Mouse (Mus musculus) heart, embryonic 11.5 days (tissue): Measurements from ENCODE around the gene Col1a1. TPM values are rescaled to one million over a fixed set of nuclear protein-coding genes. Genes with fewer than 3 reads are reported as not detected.

Source experiments
- ATAC-seq: fragments of 200-750 bp; cut with Nextera tagmentation; replicated peaks from 2 replicates; pipeline ENCODE4 v1.8.0; 2017; ENCODE audit warnings: moderate library complexity; ENCODE audit not compliant: insufficient number of reproducible peaks, low FRiP score, low TSS enrichment
- H3K27ac ChIP-seq: fragments of 300-500 bp; sonication (generic); 2 replicates; pipeline ENCODE4 v1.5.1; 2014; ENCODE audit warnings: mild to moderate bottlenecking, low read depth, low read length
- H3K27me3 ChIP-seq: fragments of 300-500 bp; sonication (generic); 2 replicates; pipeline ENCODE4 v1.6.1; 2014; ENCODE audit warnings: mild to moderate bottlenecking, low read length, mixed read lengths; ENCODE audit not compliant: control insufficient read depth, insufficient read depth
- H3K36me3 ChIP-seq: fragments of 300-500 bp; sonication (generic); 2 replicates; pipeline ENCODE4 v1.6.1; 2014; ENCODE audit warnings: mild to moderate bottlenecking, low read length, moderate library complexity, mixed read lengths; ENCODE audit not compliant: control insufficient read depth, insufficient read depth
- H3K4me1 ChIP-seq: fragments of 300-500 bp; sonication (generic); 2 replicates; pipeline ENCODE4 v1.6.1; 2014; ENCODE audit warnings: low read length; ENCODE audit not compliant: control insufficient read depth, insufficient read depth
- H3K4me2 ChIP-seq: fragments of 300-500 bp; sonication (generic); 2 replicates; pipeline ENCODE4 v1.6.1; 2014; ENCODE audit warnings: mild to moderate bottlenecking, moderate library complexity
- H3K4me3 ChIP-seq: fragments of 300-500 bp; sonication (generic); 2 replicates; pipeline ENCODE4 v1.5.1; 2014; ENCODE audit warnings: low read depth, low read length
- H3K9ac ChIP-seq: fragments of 300-500 bp; sonication (generic); 2 replicates; pipeline ENCODE4 v1.6.1; 2014; ENCODE audit warnings: mild to moderate bottlenecking, low read depth, low read length, moderate library complexity
- H3K9me3 ChIP-seq: fragments of 300-500 bp; sonication (generic); replicated peaks from 2 replicates; pipeline ENCODE4 v1.6.1; 2016; ENCODE audit warnings: low read length; ENCODE audit not compliant: control insufficient read depth
- WGBS: fragments of 180-500 bp; shearing (Covaris S2); extraction: QIAGEN DNeasy Blood & Tissue Kit; methylation state at CpG from one replicate; pipeline ENCODE4 v1.1.7; 2014; ENCODE audit not compliant: insufficient replicate concordance; 5-methylcytosine and 5-hydroxymethylcytosine counted together
- polyA plus RNA-seq: library from polyadenylated mRNA; unstranded; fragments of >200 nt; fragmentation: Nextera tagmentation; extraction: Ambion mirVana; gene quantifications from 2 replicates; pipeline ENCODE4 v1.2.1, GENCODE M21; 2014

The Col1a1 gene
- polyA plus RNA-seq, 1 experiment from 2014 or later = 129 TPM

DNA sequence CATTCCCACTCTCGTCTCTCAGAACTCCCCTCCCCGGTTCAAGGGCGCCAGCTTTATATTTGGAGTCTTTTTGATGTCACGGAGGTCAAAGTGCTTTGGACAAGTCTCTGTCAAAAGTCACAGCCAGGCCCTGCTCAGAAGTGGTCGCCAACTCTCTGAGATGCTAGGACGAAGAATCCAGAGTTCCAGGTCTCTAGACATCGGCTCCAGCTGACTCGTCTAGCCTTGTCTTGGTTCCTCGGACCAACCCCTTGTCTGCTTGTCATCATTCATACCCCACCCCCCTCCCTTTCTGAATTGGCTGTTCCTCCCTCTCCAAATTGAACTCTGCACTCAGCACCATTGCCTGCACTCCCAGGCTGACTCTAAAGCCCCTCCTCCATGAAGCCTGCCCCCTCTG is 6.4 kb upstream of the Col1a1 start:
- peaks cover 46% of the 10 kb centered on the region for H3K4me1 ChIP-seq
- H3K9me3 ChIP-seq = no peaks in the 10 kb centered on the region
- peak overlapping the region; percentile 73 for H3K27ac ChIP-seq
- H3K4me2 ChIP-seq = no peak overlapping the region
- H3K9ac ChIP-seq = no peak overlapping the region; the same call in 1 of the 2 replicates
- no peak for ATAC-seq
- peaks cover 12% of the 10 kb centered on the region for H3K27me3 ChIP-seq
- H3K4me3 ChIP-seq = no peak overlapping the region
- no peaks in the 10 kb centered on the region for H3K36me3 ChIP-seq
- WGBS = 25% methylated on average over 9 of the region's 9 CpGs

- H3K4me2 ChIP-seq = no peak overlapping the region
These were observed 5.9 kb upstream of the Col1a1 start for GRCm38 (mm10) chr11:94930151-94930550.

DNA sequence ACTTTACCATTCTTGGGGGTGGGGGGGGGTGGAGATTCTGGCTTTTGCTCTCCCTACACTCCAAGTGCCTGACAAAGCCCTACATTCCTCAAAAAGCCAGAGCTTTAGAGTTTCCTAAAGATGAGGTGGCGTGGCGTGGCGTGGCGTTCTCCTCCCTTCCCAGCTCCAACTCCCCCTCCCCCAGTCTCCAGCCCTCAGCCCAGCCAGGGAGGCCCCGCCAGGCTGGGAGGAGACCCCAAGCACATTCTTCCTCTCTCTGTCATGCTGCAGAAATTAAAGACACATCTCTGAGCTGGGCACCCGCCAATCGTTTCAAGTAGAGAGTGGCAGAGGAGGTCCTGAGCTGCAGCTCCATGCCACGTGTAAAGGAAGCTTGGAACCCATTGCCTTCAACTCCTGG is 2.4 kb upstream of the Col1a1 start:
- H3K4me1 ChIP-seq = peaks cover 40% of the 10 kb centered on the region
- no peak for ATAC-seq

More at GRCm38 (mm10) chr11:94930151-94930550, 5.9 kb upstream of the Col1a1 start:
- Histone ChIP-seq H3K4me3 (no peak overlapping the region), H3K36me3 (no peaks in the 10 kb centered on the region), H3K9ac (peak overlapping the region; percentile 3; the same call in 1 of the 2 replicates), H3K4me1 (peaks cover 46% of the 10 kb centered on the region), H3K27ac (no peak overlapping the region), H3K27me3 (peaks cover 17% of the 10 kb centered on the region), H3K9me3 (no peaks in the 10 kb centered on the region)
- no peak for ATAC-seq
- 38% methylated on average over 4 of the region's 4 CpGs for WGBS

GRCm38 (mm10) chr11:94934526-94934925 is 1.5 kb upstream of the Col1a1 start:
- Histone ChIP-seq H3K27ac (no peak overlapping the region), H3K36me3 (no peaks in the 10 kb centered on the region), H3K4me1 (peaks cover 31% of the 10 kb centered on the region), H3K9me3 (no peaks in the 10 kb centered on the region), H3K27me3 (peaks cover 36% of the 10 kb centered on the region), H3K4me2 (no peak overlapping the region), H3K9ac (no peak overlapping the region), H3K4me3 (no peak overlapping the region)
- ATAC-seq = no peak
- WGBS = 41% methylated on average over 11 of the region's 11 CpGs

More for the DNA sequence above, 2.4 kb upstream of the Col1a1 start:
- no peaks in the 10 kb centered on the region for H3K9me3 ChIP-seq
- no peak overlapping the region for H3K4me3 ChIP-seq
- peak overlapping the region; percentile 11; the same call in 1 of the 2 replicates for H3K4me2 ChIP-seq
- H3K27ac ChIP-seq = peak overlapping the region; percentile 66
- peaks cover 36% of the 10 kb centered on the region for H3K27me3 ChIP-seq
- WGBS = 9% methylated on average over 8 of the region's 8 CpGs
- H3K36me3 ChIP-seq = no peaks in the 10 kb centered on the region
- H3K9ac ChIP-seq = 0 out of 2 replicates have a peak overlapping the region, but pooled peaks have one; percentile 10

DNA sequence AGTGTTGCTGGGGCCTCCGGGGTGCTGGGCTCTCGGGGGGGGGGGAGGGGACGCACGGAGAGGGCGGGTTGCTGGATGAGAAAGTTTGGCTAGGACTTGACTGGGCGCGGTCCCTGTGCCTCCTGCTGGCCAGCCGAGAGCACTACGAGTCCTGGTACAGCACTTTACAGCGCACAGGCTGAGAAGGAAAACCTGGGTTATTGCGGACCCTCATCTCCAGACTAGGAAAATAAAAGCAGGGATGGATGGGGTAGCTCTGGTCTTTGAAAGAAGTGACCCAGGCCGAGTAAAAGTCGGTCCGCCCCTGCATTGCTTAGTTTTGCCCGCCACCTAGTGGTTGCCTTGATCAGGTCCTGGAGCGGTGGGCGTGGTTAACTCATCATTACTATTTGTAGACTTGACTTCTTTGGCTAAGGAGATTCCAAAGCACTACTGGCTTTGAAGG is 849 bp downstream of the Col1a1 start:
- H3K27ac ChIP-seq = peak overlapping the region; percentile 6; the same call in 1 of the 2 replicates
- H3K4me1 ChIP-seq = peaks cover 20% of the 10 kb centered on the region
- peaks cover 39% of the 10 kb centered on the region for H3K27me3 ChIP-seq
- H3K36me3 ChIP-seq = no peaks in the 10 kb centered on the region
- peak overlapping the region; percentile 77 for H3K4me2 ChIP-seq
- H3K4me3 ChIP-seq = peak overlapping the region; percentile 42
- H3K9ac ChIP-seq = peak overlapping the region; percentile 3
- H3K9me3 ChIP-seq = no peaks in the 10 kb centered on the region
- ATAC-seq = peak; percentile 53
- 0% methylated on average over 15 of the region's 17 CpGs for WGBS

- H3K36me3 ChIP-seq = no peaks in the 10 kb centered on the region
- peak overlapping the region; percentile 64 for H3K9ac ChIP-seq
- peak overlapping the region; percentile 42 for H3K4me3 ChIP-seq
- no peaks in the 10 kb centered on the region for H3K9me3 ChIP-seq
- peak overlapping the region; percentile 6; the same call in 1 of the 2 replicates for H3K27ac ChIP-seq
- under 1% methylated on average over 17 of the region's 18 CpGs for WGBS
- ATAC-seq = 0 out of 2 replicates have a peak, but pooled peaks have one; percentile 11
- H3K27me3 ChIP-seq = peaks cover 39% of the 10 kb centered on the region
- H3K4me1 ChIP-seq = peaks cover 20% of the 10 kb centered on the region
- peak overlapping the region; percentile 77 for H3K4me2 ChIP-seq
These were observed 1.3 kb downstream of the Col1a1 start for GRCm38 (mm10) chr11:94937335-94937781.

DNA sequence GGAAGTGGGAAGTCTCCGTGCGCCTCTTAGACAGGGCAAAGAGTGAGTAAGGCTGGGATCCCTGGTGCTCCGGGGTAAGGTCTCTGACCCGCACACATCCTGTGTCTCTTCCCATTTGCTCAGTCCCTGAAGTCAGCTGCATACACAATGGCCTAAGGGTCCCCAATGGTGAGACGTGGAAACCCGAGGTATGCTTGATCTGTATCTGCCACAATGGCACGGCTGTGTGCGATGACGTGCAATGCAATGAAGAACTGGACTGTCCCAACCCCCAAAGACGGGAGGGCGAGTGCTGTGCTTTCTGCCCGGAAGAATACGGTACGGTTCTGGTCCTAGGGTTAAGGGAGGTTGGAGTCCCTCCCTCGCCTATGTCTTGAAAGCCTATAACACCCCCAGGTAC is 1.8 kb downstream of the Col1a1 start:
- no peaks in the 10 kb centered on the region for H3K36me3 ChIP-seq
- 5% methylated on average over 15 of the region's 15 CpGs for WGBS
- H3K4me3 ChIP-seq = peak overlapping the region; percentile 42
- H3K4me1 ChIP-seq = peaks cover 20% of the 10 kb centered on the region
- no peaks in the 10 kb centered on the region for H3K9me3 ChIP-seq
- H3K4me2 ChIP-seq = peak overlapping the region; percentile 77
- no peak overlapping the region for H3K27ac ChIP-seq
- peak overlapping the region; percentile 64 for H3K9ac ChIP-seq
- no peak for ATAC-seq
- peaks cover 43% of the 10 kb centered on the region for H3K27me3 ChIP-seq

DNA sequence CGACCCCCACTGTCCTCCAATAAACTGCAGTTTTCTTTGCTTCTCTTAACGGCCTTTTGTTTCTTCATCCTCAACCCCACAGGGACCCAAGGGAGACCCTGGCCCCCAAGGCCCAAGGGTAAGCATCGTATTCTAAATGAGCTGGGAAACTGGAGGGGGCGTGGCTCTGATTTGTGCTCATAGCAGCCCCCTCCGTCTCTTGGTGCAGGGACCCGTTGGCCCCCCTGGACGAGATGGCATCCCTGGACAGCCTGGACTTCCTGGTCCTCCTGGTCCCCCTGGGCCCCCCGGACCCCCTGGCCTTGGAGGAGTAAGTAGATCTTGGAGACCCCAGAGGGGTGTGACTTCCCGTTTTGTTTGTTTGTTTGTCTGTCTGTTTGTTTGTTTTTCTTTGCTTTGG is 2.3 kb downstream of the Col1a1 start:
- peak overlapping the region; percentile 77 for H3K4me2 ChIP-seq
- 32% methylated on average over 9 of the region's 9 CpGs for WGBS
- no peaks in the 10 kb centered on the region for H3K9me3 ChIP-seq
- ATAC-seq = no peak
- H3K9ac ChIP-seq = no peak overlapping the region
- peaks cover 40% of the 10 kb centered on the region for H3K27me3 ChIP-seq
- H3K4me1 ChIP-seq = peaks cover 16% of the 10 kb centered on the region
- no peaks in the 10 kb centered on the region for H3K36me3 ChIP-seq
- H3K27ac ChIP-seq = no peak overlapping the region
- H3K4me3 ChIP-seq = peak overlapping the region; percentile 42; the same call in 1 of the 2 replicates

GRCm38 (mm10) chr11:94939280-94939679 is 3.3 kb downstream of the Col1a1 start:
- Histone ChIP-seq H3K4me2 (no peak overlapping the region), H3K27me3 (peaks cover 32% of the 10 kb centered on the region), H3K9ac (no peak overlapping the region), H3K4me3 (no peak overlapping the region), H3K9me3 (no peaks in the 10 kb centered on the region), H3K27ac (no peak overlapping the region), H3K36me3 (no peaks in the 10 kb centered on the region), H3K4me1 (peaks cover 10% of the 10 kb centered on the region; the same call in 1 of the 2 replicates)
- ATAC-seq = no peak
- 13% methylated on average over 4 of the region's 4 CpGs for WGBS
